Mouse (Mus musculus): ENCODE data around the gene Lipc.

DNA sequence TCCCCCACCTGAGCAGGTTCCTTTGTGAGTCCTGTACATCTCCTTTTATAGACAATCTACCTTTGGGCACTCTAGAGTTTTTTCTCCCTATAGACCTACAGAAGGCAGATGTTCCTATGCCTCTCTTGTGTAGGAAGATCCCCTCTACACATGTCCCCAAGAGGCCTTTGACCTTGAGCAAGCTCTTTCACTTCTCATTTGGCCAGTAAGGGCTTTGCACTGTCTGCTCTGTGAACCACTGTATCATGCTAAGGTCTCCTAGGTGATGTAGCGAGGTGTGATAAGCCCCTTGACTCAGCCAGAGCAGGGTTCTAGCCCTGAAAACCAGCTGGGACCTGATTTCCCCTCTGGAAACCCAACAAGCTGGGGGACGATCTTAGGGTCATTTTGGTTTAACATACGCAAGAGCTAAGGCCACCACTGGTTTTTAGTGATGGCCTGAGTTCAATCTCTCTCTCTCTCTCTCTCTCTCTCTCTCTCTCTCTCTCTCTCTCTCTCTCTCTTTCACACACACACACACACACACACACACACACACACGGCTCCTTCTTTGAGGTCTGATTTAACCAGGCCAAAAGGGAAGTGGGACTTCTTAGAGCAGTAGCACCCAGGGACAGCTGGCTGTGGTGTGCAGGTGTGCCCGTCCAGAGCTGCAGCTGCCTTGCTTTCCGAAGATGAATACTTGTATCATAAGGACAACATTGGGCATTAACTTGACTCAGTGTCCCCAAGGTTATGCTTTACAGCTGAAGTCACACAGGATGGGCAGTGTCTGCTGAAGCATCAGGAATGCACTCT lies 118.7 kb downstream of the Lipc start:
- TF ChIP-seq GATA1 (IDR thresholded peaks at IDR 0.05; ENCODE audit: borderline replicate concordance, low read length), result no peak
- no peak for TF ChIP-seq FLI1 (IDR thresholded peaks at IDR 0.05; ENCODE audit: low read length)

Data from megakaryocyte, embryonic 14.5 days (primary cell).